Mouse (Mus musculus) cerebellum, adult 11 months (tissue): Measurements from ENCODE around the gene Ndnf.

ENCODE experiments used
- DNase-seq: peaks from one replicate; pipeline ENCODE4 v3.0.0; 2022

Gene Ndnf

GRCm38 (mm10) chr6:65759174-65759573, 87.8 kb downstream of the Ndnf start:
- DNase-seq = no peak

GRCm38 (mm10) chr6:65760073-65760472, 88.7 kb downstream of the Ndnf start:
- DNase-seq = no peak
